Mouse (Mus musculus): ENCODE data around the gene 1700025G04Rik. TPM values are rescaled to one million over a fixed set of nuclear protein-coding genes. Genes with fewer than 3 reads are reported as not detected.

The 1700025G04Rik gene
- polyA plus RNA-seq, 1 experiment from 2014 or later, result 30.0 TPM

- no peak for DNase-seq (ENCODE audit: low spot score)
- WGBS, result 77% methylated on average over 10 of the region's 10 CpGs
Measured at GRCm38 (mm10) chr1:151995948-151996697, 93.8 kb downstream of the 1700025G04Rik start.

GRCm38 (mm10) chr1:151994271-151994670 is 95.7 kb downstream of the 1700025G04Rik start:
- H3K27ac ChIP-seq, result no peak overlapping the region
- WGBS, result 80% methylated on average over 6 of the region's 6 CpGs
- H3K4me1 ChIP-seq, result peaks cover 23% of the 10 kb centered on the region
- H3K9me3 ChIP-seq, result no peaks in the 10 kb centered on the region
- H3K27me3 ChIP-seq (ENCODE audit: insufficient read depth, poor library complexity, severe bottlenecking), result no peaks in the 10 kb centered on the region
- no peak overlapping the region for H3K4me3 ChIP-seq
- no peak for DNase-seq (ENCODE audit: low spot score)
- peaks cover 3% of the 10 kb centered on the region; the same call in 1 of the 2 replicates for H3K36me3 ChIP-seq

More at GRCm38 (mm10) chr1:151995948-151996697, 93.8 kb downstream of the 1700025G04Rik start:
- no peak overlapping the region for H3K27ac ChIP-seq
- no peaks in the 10 kb centered on the region for H3K9me3 ChIP-seq
- H3K4me3 ChIP-seq, result no peak overlapping the region
- H3K36me3 ChIP-seq, result peaks cover 3% of the 10 kb centered on the region; the same call in 1 of the 2 replicates
- H3K4me1 ChIP-seq, result peaks cover 17% of the 10 kb centered on the region
- no peaks in the 10 kb centered on the region for H3K27me3 ChIP-seq (ENCODE audit: insufficient read depth, poor library complexity, severe bottlenecking)

- no peak for DNase-seq (ENCODE audit: low spot score)
- Histone ChIP-seq H3K27me3 (ENCODE audit: insufficient read depth, poor library complexity, severe bottlenecking) (no peaks in the 10 kb centered on the region), H3K36me3 (peaks cover 3% of the 10 kb centered on the region; the same call in 1 of the 2 replicates), H3K4me3 (no peak overlapping the region), H3K9me3 (no peaks in the 10 kb centered on the region), H3K27ac (no peak overlapping the region), H3K4me1 (peaks cover 25% of the 10 kb centered on the region)
- 88% methylated on average over 4 of the region's 4 CpGs for WGBS
Measured at GRCm38 (mm10) chr1:151991505-151991904, 98.4 kb downstream of the 1700025G04Rik start.

GRCm38 (mm10) chr1:151990615-151991014 is 99.3 kb downstream of the 1700025G04Rik start:
- H3K4me1 ChIP-seq, result peaks cover 33% of the 10 kb centered on the region
- no peak for DNase-seq (ENCODE audit: low spot score)
- peaks cover 3% of the 10 kb centered on the region; the same call in 1 of the 2 replicates for H3K36me3 ChIP-seq
- 81% methylated on average over 4 of the region's 4 CpGs for WGBS
- no peak overlapping the region for H3K4me3 ChIP-seq
- no peaks in the 10 kb centered on the region for H3K27me3 ChIP-seq (ENCODE audit: insufficient read depth, poor library complexity, severe bottlenecking)
- H3K27ac ChIP-seq, result no peak overlapping the region
- no peaks in the 10 kb centered on the region for H3K9me3 ChIP-seq

GRCm38 (mm10) chr1:151988713-151989112 is 101.2 kb downstream of the 1700025G04Rik start:
- 79% methylated on average over 7 of the region's 7 CpGs for WGBS
- DNase-seq (ENCODE audit: low spot score), result no peak
- Histone ChIP-seq H3K36me3 (peaks cover 3% of the 10 kb centered on the region; the same call in 1 of the 2 replicates), H3K4me1 (peaks cover 37% of the 10 kb centered on the region), H3K27ac (no peak overlapping the region), H3K4me3 (no peak overlapping the region), H3K9me3 (no peaks in the 10 kb centered on the region), H3K27me3 (ENCODE audit: insufficient read depth, poor library complexity, severe bottlenecking) (no peaks in the 10 kb centered on the region)

- Histone ChIP-seq H3K36me3 (peaks cover 3% of the 10 kb centered on the region; the same call in 1 of the 2 replicates), H3K27me3 (ENCODE audit: insufficient read depth, poor library complexity, severe bottlenecking) (no peaks in the 10 kb centered on the region), H3K4me3 (no peak overlapping the region), H3K4me1 (peaks cover 37% of the 10 kb centered on the region), H3K27ac (no peak overlapping the region), H3K9me3 (no peaks in the 10 kb centered on the region)
- 83% methylated on average over 8 of the region's 8 CpGs for WGBS
- DNase-seq (ENCODE audit: low spot score), result no peak
Measured at GRCm38 (mm10) chr1:151988066-151988465, 101.9 kb downstream of the 1700025G04Rik start.

- no peak overlapping the region for H3K4me3 ChIP-seq
- H3K27me3 ChIP-seq (ENCODE audit: insufficient read depth, poor library complexity, severe bottlenecking), result no peaks in the 10 kb centered on the region
- peaks cover 37% of the 10 kb centered on the region for H3K4me1 ChIP-seq
- no peaks in the 10 kb centered on the region for H3K9me3 ChIP-seq
- DNase-seq (ENCODE audit: low spot score), result no peak
- no peaks in the 10 kb centered on the region for H3K36me3 ChIP-seq
- WGBS, result 63% methylated on average over 11 of the region's 11 CpGs
- 0 out of 2 replicates have a peak overlapping the region, but pooled peaks have one; percentile 49 for H3K27ac ChIP-seq
Measured at GRCm38 (mm10) chr1:151986024-151986778, 103.7 kb downstream of the 1700025G04Rik start.

- H3K4me1 ChIP-seq, result peaks cover 41% of the 10 kb centered on the region
- no peak overlapping the region for H3K4me3 ChIP-seq
- H3K27me3 ChIP-seq (ENCODE audit: insufficient read depth, poor library complexity, severe bottlenecking), result no peaks in the 10 kb centered on the region
- no peaks in the 10 kb centered on the region for H3K9me3 ChIP-seq
- DNase-seq (ENCODE audit: low spot score), result no peak
- H3K27ac ChIP-seq, result no peak overlapping the region
- no peaks in the 10 kb centered on the region for H3K36me3 ChIP-seq
- 75% methylated on average over 1 of the region's 1 CpGs for WGBS
Measured at GRCm38 (mm10) chr1:151985056-151985455, 104.9 kb downstream of the 1700025G04Rik start.

- Histone ChIP-seq H3K27me3 (ENCODE audit: insufficient read depth, poor library complexity, severe bottlenecking) (no peaks in the 10 kb centered on the region), H3K9me3 (no peaks in the 10 kb centered on the region), H3K27ac (no peak overlapping the region), H3K4me3 (no peak overlapping the region), H3K36me3 (no peaks in the 10 kb centered on the region), H3K4me1 (peaks cover 37% of the 10 kb centered on the region)
- 62% methylated on average over 4 of the region's 4 CpGs for WGBS
- no peak for DNase-seq (ENCODE audit: low spot score)
Measured at GRCm38 (mm10) chr1:151983991-151984390, 105.9 kb downstream of the 1700025G04Rik start.

GRCm38 (mm10) chr1:151980498-151980897 is 109.4 kb downstream of the 1700025G04Rik start:
- Histone ChIP-seq H3K27me3 (ENCODE audit: insufficient read depth, poor library complexity, severe bottlenecking) (no peaks in the 10 kb centered on the region), H3K4me3 (no peak overlapping the region), H3K36me3 (no peaks in the 10 kb centered on the region), H3K27ac (peak overlapping the region; percentile 67), H3K9me3 (no peaks in the 10 kb centered on the region), H3K4me1 (peaks cover 27% of the 10 kb centered on the region)
- WGBS, result 58% methylated on average over 7 of the region's 7 CpGs
- DNase-seq (ENCODE audit: low spot score), result no peak

GRCm38 (mm10) chr1:151979803-151980456 is 110.0 kb downstream of the 1700025G04Rik start:
- WGBS, result 55% methylated on average over 13 of the region's 13 CpGs
- H3K4me3 ChIP-seq, result no peak overlapping the region
- H3K27ac ChIP-seq, result peak overlapping the region; percentile 67; the same call in 1 of the 2 replicates
- H3K27me3 ChIP-seq (ENCODE audit: insufficient read depth, poor library complexity, severe bottlenecking), result no peaks in the 10 kb centered on the region
- no peaks in the 10 kb centered on the region for H3K9me3 ChIP-seq
- no peaks in the 10 kb centered on the region for H3K36me3 ChIP-seq
- DNase-seq (ENCODE audit: low spot score), result no peak
- H3K4me1 ChIP-seq, result peaks cover 33% of the 10 kb centered on the region

- peaks cover 38% of the 10 kb centered on the region for H3K4me1 ChIP-seq
- H3K9me3 ChIP-seq, result no peaks in the 10 kb centered on the region
- 85% methylated on average over 15 of the region's 15 CpGs for WGBS
- no peak overlapping the region for H3K27ac ChIP-seq
- DNase-seq (ENCODE audit: low spot score), result no peak
- no peaks in the 10 kb centered on the region for H3K27me3 ChIP-seq (ENCODE audit: insufficient read depth, poor library complexity, severe bottlenecking)
- H3K36me3 ChIP-seq, result no peaks in the 10 kb centered on the region
- no peak overlapping the region for H3K4me3 ChIP-seq
Measured at GRCm38 (mm10) chr1:151978751-151979150, 111.2 kb downstream of the 1700025G04Rik start.
